Mouse (Mus musculus): ENCODE results near the gene Zbtb16.

DNA sequence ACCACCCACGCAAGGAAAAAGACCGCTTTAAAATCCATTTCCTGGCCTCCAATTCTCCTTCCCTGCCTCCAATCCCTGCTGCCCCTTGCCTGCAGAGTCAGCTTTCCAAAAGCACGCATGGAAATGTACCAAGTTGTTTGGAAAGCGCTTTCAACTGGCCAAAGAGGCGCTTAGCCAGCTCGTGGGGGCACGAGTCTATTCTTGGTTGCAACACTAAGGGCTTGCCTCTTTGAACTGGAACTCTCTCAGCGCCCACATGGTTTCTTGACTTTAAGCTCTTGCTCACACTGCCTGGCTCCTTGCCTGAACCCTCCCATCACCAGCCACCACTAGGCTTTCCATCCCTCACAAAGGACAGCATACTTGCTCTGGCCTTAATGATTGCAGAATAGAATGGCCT, 217.9 kb downstream of the Zbtb16 start:
- TF ChIP-seq CTCF (IDR thresholded peaks at IDR 0.05; ENCODE audit: borderline replicate concordance, control insufficient read depth, extremely low read depth, insufficient read depth, low read length, poor library complexity) (no peak), POLR2A (IDR thresholded peaks at IDR 0.05; ENCODE audit: control insufficient read depth, extremely low read depth, insufficient read depth, low read length, poor library complexity) (no peak)

All from thymus, adult 2 months (tissue).